Mouse (Mus musculus) CH12.LX (cell line): Measurements from ENCODE around the gene Cask. TPM values are rescaled to one million over a fixed set of nuclear protein-coding genes. Genes with fewer than 3 reads are reported as not detected.

Experiments used
- DNase-seq: peaks from one replicate; pipeline ENCODE4 v3.0.0-alpha.2; 2013; ENCODE audit errors: extremely low read depth
- H3K27ac ChIP-seq: 2 replicates; pipeline ENCODE4 v1.5.1; 2012; ENCODE audit warnings: low read depth, mild to moderate bottlenecking, control low read depth, moderate library complexity; ENCODE audit not compliant: insufficient read depth
- H3K27me3 ChIP-seq: replicated peaks from 2 replicates; pipeline ENCODE3; 2012; ENCODE audit warnings: inconsistent platforms
- H3K36me3 ChIP-seq, 2 experiments: replicated peaks in 1 of 2; 2 replicates each; pipeline versions ENCODE3 to v1.6.1; 2012; ENCODE audit warnings: inconsistent platforms in 1 of 2, low read length in 1 of 2, mild to moderate bottlenecking in 1 of 2, mixed read lengths in 1 of 2, moderate library complexity in 1 of 2; ENCODE audit not compliant: control insufficient read depth in 1 of 2, insufficient read depth in 1 of 2
- H3K4me1 ChIP-seq, 2 experiments: 2 replicates each; pipeline ENCODE4 v1.6.1; 2012; ENCODE audit warnings: inconsistent platforms in 1 of 2, moderate library complexity in 1 of 2; ENCODE audit not compliant: insufficient read depth in 2 of 2, control insufficient read depth in 1 of 2
- H3K4me2 ChIP-seq: 2 replicates; pipeline ENCODE4 v1.6.1; 2012; ENCODE audit warnings: low read depth, mild to moderate bottlenecking, control low read depth; ENCODE audit not compliant: poor library complexity, insufficient read depth, severe bottlenecking
- H3K4me3 ChIP-seq, 3 experiments: fragments of 150-350 bp in 1 of 3; sonication (generic) in 1 of 3; replicated peaks in 1 of 3; 2 replicates each; pipeline versions ENCODE3 to v1.5.1; 2011 to 2012; ENCODE audit warnings: low read depth in 2 of 3, low read length in 2 of 3, mild to moderate bottlenecking in 2 of 3, moderate library complexity in 2 of 3, control low read depth in 1 of 3, improper control_type of control experiment in 1 of 3, inconsistent platforms in 1 of 3, mixed read lengths in 1 of 3; ENCODE audit not compliant: poor library complexity in 1 of 3
- H3K79me2 ChIP-seq: replicated peaks from 2 replicates; pipeline ENCODE4 v1.6.1; 2012; ENCODE audit warnings: mild to moderate bottlenecking, moderate library complexity; ENCODE audit not compliant: control insufficient read depth, poor library complexity, insufficient read depth, severe bottlenecking; ENCODE audit errors: extremely low read depth
- H3K9ac ChIP-seq: 2 replicates; pipeline ENCODE4 v1.6.1; 2012; ENCODE audit warnings: low read depth, mild to moderate bottlenecking, control low read depth, moderate library complexity; ENCODE audit not compliant: insufficient read depth
- H3K9me3 ChIP-seq: replicated peaks from 2 replicates; pipeline ENCODE3; 2012; ENCODE audit warnings: low read length, inconsistent platforms, mixed read lengths
- BHLHE40 ChIP-seq: IDR thresholded peaks from 2 replicates; pipeline ENCODE4 v1.6.1; 2011; ENCODE audit warnings: mild to moderate bottlenecking, low read depth, low read length, improper control_type of control experiment
- CHD1 ChIP-seq: IDR thresholded peaks from 2 replicates; pipeline ENCODE4 v1.6.1; 2012; ENCODE audit warnings: low read depth, low read length, improper control_type of control experiment, inconsistent platforms
- E2F4 ChIP-seq: IDR thresholded peaks from 2 replicates; pipeline ENCODE4 v1.6.1; 2011; ENCODE audit warnings: low read depth, low read length, improper control_type of control experiment; ENCODE audit not compliant: insufficient replicate concordance
- ELF1 ChIP-seq: IDR thresholded peaks from 2 replicates; pipeline ENCODE4 v1.6.1; 2014; ENCODE audit warnings: low read depth, mild to moderate bottlenecking, inconsistent platforms, low read length, improper control_type of control experiment
- HCFC1 ChIP-seq: IDR thresholded peaks from 2 replicates; pipeline ENCODE4 v1.6.1; 2012; ENCODE audit warnings: low read depth, mild to moderate bottlenecking, inconsistent platforms, low read length, improper control_type of control experiment
- IRF4 ChIP-seq: IDR thresholded peaks from 2 replicates; pipeline ENCODE4 v1.6.1; 2014; ENCODE audit warnings: low read depth, mild to moderate bottlenecking, inconsistent platforms, low read length, improper control_type of control experiment
- JUND ChIP-seq: conservative IDR thresholded peaks from 2 replicates; pipeline ENCODE4 v1.6.1; 2011; ENCODE audit warnings: low read depth, low read length, improper control_type of control experiment
- KAT2A ChIP-seq: IDR thresholded peaks from 2 replicates; pipeline ENCODE4 v1.6.1; 2012; ENCODE audit warnings: low read length, improper control_type of control experiment, inconsistent platforms; ENCODE audit not compliant: insufficient replicate concordance
- MAFK ChIP-seq: IDR thresholded peaks from 2 replicates; pipeline ENCODE4 v1.6.1; 2011; ENCODE audit warnings: low read length, improper control_type of control experiment; ENCODE audit not compliant: insufficient replicate concordance
- MAX ChIP-seq: IDR thresholded peaks from 2 replicates; pipeline ENCODE4 v1.6.1; 2011; ENCODE audit warnings: low read length, improper control_type of control experiment
- MAZ ChIP-seq: IDR thresholded peaks from 2 replicates; pipeline ENCODE4 v1.6.1; 2012; ENCODE audit warnings: low read depth, mild to moderate bottlenecking, inconsistent platforms, low read length, improper control_type of control experiment, moderate library complexity
- NELFE ChIP-seq: IDR thresholded peaks from 2 replicates; pipeline ENCODE4 v1.6.1; 2011; ENCODE audit warnings: low read depth, low read length, improper control_type of control experiment
- NRF1 ChIP-seq: IDR thresholded peaks from 2 replicates; pipeline ENCODE4 v1.6.1; 2014; ENCODE audit warnings: low read depth, mild to moderate bottlenecking, inconsistent platforms, low read length, improper control_type of control experiment, moderate library complexity
- POLR2A ChIP-seq: IDR thresholded peaks from 2 replicates; pipeline ENCODE4 v1.6.1; 2011; ENCODE audit warnings: low read depth, mild to moderate bottlenecking, improper control_type of control experiment, low read length
- POLR2AphosphoS2 ChIP-seq: IDR thresholded peaks from 2 replicates; pipeline ENCODE4 v1.6.1; 2011; ENCODE audit warnings: low read depth, low read length, improper control_type of control experiment
- RAD21 ChIP-seq: IDR thresholded peaks from 2 replicates; pipeline ENCODE4 v1.6.1; 2011; ENCODE audit warnings: low read depth, mild to moderate bottlenecking, low read length, improper control_type of control experiment, moderate library complexity
- TBP ChIP-seq: conservative IDR thresholded peaks from 2 replicates; pipeline ENCODE4 v1.6.1; 2011; ENCODE audit warnings: low read depth, low read length, improper control_type of control experiment
- UBTF ChIP-seq: IDR thresholded peaks from 2 replicates; pipeline ENCODE4 v1.6.1; 2012; ENCODE audit warnings: low read depth, mild to moderate bottlenecking, inconsistent platforms, low read length, improper control_type of control experiment, moderate library complexity
- USF1 ChIP-seq: IDR thresholded peaks from 2 replicates; pipeline ENCODE4 v1.6.1; 2014; ENCODE audit warnings: low read depth, mild to moderate bottlenecking, inconsistent platforms, low read length, improper control_type of control experiment
- dilution Hi-C: fragments of 300-500 bp; cut with MboI; formaldehyde crosslinking; loops from 2 replicates; pipeline ENCODE4 v1.14.3; 2020; ENCODE audit warnings: low sequenced_read_pairs; ENCODE audit not compliant: extremely low pct_unique_long_range_greater_than_20kb, extremely low pct_ligation_motif_present
- in situ Hi-C: fragments of 300-500 bp; cut with MboI; formaldehyde crosslinking; loops from 3 replicates; pipeline ENCODE4 v1.14.3; 2019; ENCODE audit warnings: low sequenced_read_pairs, low pct_ligation_motif_present, low pct_unique_long_range_greater_than_20kb, mixed read lengths
- polyA plus RNA-seq: library from polyadenylated mRNA; unstranded; fragments of >175 nt; gene quantifications from 2 replicates; pipeline ENCODE4 v1.2.1, GENCODE M21; 2012; ENCODE audit warnings: low read depth; ENCODE audit not compliant: insufficient read length
- total RNA-seq, 2 experiments: library from RNA; depleted of rRNA; stranded (reverse); fragments of 300-350 nt in 1 of 2; fragments of >200 nt in 1 of 2; gene quantifications; 2 replicates each; pipeline ENCODE4 v1.2.3; 2012 to 2014

The Cask gene
- total and polyA plus RNA-seq, 3 experiments: 0.40 to 5.0 (median 0.49) TPM

- no peak overlapping the region for H3K4me3 ChIP-seq
- H3K27me3 ChIP-seq: no peaks in the 10 kb centered on the region
- H3K36me3 ChIP-seq: no peaks in the 10 kb centered on the region
- dilution Hi-C loops: no loop called here
- H3K4me2 ChIP-seq: no peak overlapping the region
- H3K4me1 ChIP-seq: peaks cover 0 to 15% of the 10 kb centered on the region in 2 experiments; a peak in 2 of 4 replicates
- no peak overlapping the region for H3K27ac ChIP-seq
- TF ChIP-seq BHLHE40: no peak
- TF ChIP-seq JUND: no peak
- TF ChIP-seq HCFC1: no peak
- TF ChIP-seq MAFK: no peak
- no peak for TF ChIP-seq POLR2AphosphoS2
- no peak for TF ChIP-seq TBP
- TF ChIP-seq KAT2A: no peak
- no peak for TF ChIP-seq NRF1
- TF ChIP-seq, all 38 proteins: peak for 0
- in situ Hi-C loops: no loop called here
- Histone ChIP-seq H3K79me2 (no peaks in the 10 kb centered on the region), H3K9ac (no peak overlapping the region), H3K9me3 (no peaks in the 10 kb centered on the region)
- no peak for DNase-seq
Measured at GRCm38 (mm10) chrX:13551566-13551965, 299.6 kb downstream of the Cask start.

DNA sequence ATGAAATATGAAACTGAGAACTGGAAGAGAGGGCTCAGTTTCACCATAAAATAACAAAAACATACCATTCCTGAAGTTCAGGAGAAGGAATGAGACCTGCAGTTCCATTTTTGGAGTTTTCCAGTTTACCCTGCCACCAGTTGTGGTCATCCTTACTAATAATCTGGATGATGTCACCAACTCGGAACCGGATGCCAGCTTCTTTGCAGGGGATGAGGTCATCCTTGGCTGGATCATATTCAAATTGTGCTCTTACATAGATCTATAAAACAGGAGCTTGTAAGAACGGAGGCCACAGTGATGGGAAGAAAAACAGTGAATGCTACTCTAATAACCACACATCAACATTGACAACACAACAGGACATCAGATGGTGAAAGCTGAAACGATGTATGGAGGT lies 302.1 kb downstream of the Cask start:
- Histone ChIP-seq H3K27me3 (no peaks in the 10 kb centered on the region), H3K27ac (no peak overlapping the region), H3K4me1 (peaks cover 0 to 9% of the 10 kb centered on the region in 2 experiments; a peak in 1 of 4 replicates), H3K4me2 (no peak overlapping the region), H3K9me3 (no peaks in the 10 kb centered on the region), H3K9ac (no peak overlapping the region), H3K4me3 (no peak overlapping the region), H3K36me3 (no peaks in the 10 kb centered on the region), H3K79me2 (no peaks in the 10 kb centered on the region)
- no peak for DNase-seq
- dilution Hi-C loops (no loop called here), in situ Hi-C loops (no loop called here)
- no peak for TF ChIP-seq POLR2A
- no peak for TF ChIP-seq NELFE
- no peak for TF ChIP-seq RAD21
- TF ChIP-seq MAFK: no peak
- TF ChIP-seq UBTF: no peak
- no peak for TF ChIP-seq ELF1
- no peak for TF ChIP-seq E2F4
- no peak for TF ChIP-seq MAX
- TF ChIP-seq POLR2AphosphoS2: no peak
- TF ChIP-seq TBP: no peak
- TF ChIP-seq CHD1: no peak
- TF ChIP-seq MAZ: no peak
- no peak for TF ChIP-seq USF1
- TF ChIP-seq IRF4: no peak
